Mouse (Mus musculus) adrenal gland, postnatal 4 days (tissue): ENCODE results near the gene Jakmip3. TPM values are rescaled to one million over a fixed set of nuclear protein-coding genes. Genes with fewer than 3 reads are reported as not detected.

ENCODE experiments used
- DNase-seq, 2 experiments: peaks; one replicate each; pipeline ENCODE4 v3.0.0; 2021 to 2022; ENCODE audit warnings: low spot score in 2 of 2, mixed read lengths in 2 of 2
- total RNA-seq, 2 experiments: library from RNA; stranded (reverse); gene quantifications; 2 replicates each; pipeline ENCODE4 v1.2.3; 2021

The Jakmip3 gene
- total RNA-seq, 2 experiments from 2014 or later = 3.5 to 5.0 TPM

GRCm38 (mm10) chr7:139027136-139027535 is 86.6 kb downstream of the Jakmip3 start:
- DNase-seq = no peak

- DNase-seq = no peak
Measured at GRCm38 (mm10) chr7:139031215-139031614, 90.7 kb downstream of the Jakmip3 start.

- no peak for DNase-seq
Measured at GRCm38 (mm10) chr7:139063406-139063805, 122.9 kb downstream of the Jakmip3 start.

- DNase-seq = peak in 1 of 2 experiments; percentile 50
Measured at GRCm38 (mm10) chr7:139068182-139068623, 127.7 kb downstream of the Jakmip3 start.

GRCm38 (mm10) chr7:139074189-139074588 is 133.7 kb downstream of the Jakmip3 start:
- DNase-seq = no peak

GRCm38 (mm10) chr7:139075054-139075794 is 134.7 kb downstream of the Jakmip3 start:
- DNase-seq = no peak

GRCm38 (mm10) chr7:139077283-139077682 is 136.8 kb downstream of the Jakmip3 start:
- DNase-seq = no peak

GRCm38 (mm10) chr7:139078181-139078580 is 137.7 kb downstream of the Jakmip3 start:
- no peak for DNase-seq

GRCm38 (mm10) chr7:139079141-139079540 is 138.6 kb downstream of the Jakmip3 start:
- DNase-seq = no peak

GRCm38 (mm10) chr7:139080714-139081113 is 140.2 kb downstream of the Jakmip3 start:
- no peak for DNase-seq

GRCm38 (mm10) chr7:139081158-139081557 is 140.6 kb downstream of the Jakmip3 start:
- DNase-seq = no peak

- no peak for DNase-seq
Measured at GRCm38 (mm10) chr7:139082281-139082680, 141.8 kb downstream of the Jakmip3 start.

- no peak for DNase-seq
Measured at GRCm38 (mm10) chr7:139084316-139084715, 143.8 kb downstream of the Jakmip3 start.

- DNase-seq = peak in 1 of 2 experiments; percentile 27
Measured at GRCm38 (mm10) chr7:139085629-139086194, 145.2 kb downstream of the Jakmip3 start, which contains the start of gene Dpysl4. Gene Dpysl4, plus strand, starts transcription at chr7:139086001.

- no peak for DNase-seq
Measured at GRCm38 (mm10) chr7:139086195-139087158, 145.9 kb downstream of the Jakmip3 start.

GRCm38 (mm10) chr7:139087801-139088200 is 147.3 kb downstream of the Jakmip3 start:
- DNase-seq = no peak

- DNase-seq = no peak
Measured at GRCm38 (mm10) chr7:139089892-139090874, 149.7 kb downstream of the Jakmip3 start.

GRCm38 (mm10) chr7:139091681-139092080 is 151.2 kb downstream of the Jakmip3 start:
- DNase-seq = no peak

GRCm38 (mm10) chr7:139092676-139093075 is 152.1 kb downstream of the Jakmip3 start:
- DNase-seq = no peak

- no peak for DNase-seq
Measured at GRCm38 (mm10) chr7:139093124-139093523, 152.6 kb downstream of the Jakmip3 start.
